Mouse (Mus musculus) T-cell, adult 2 months (primary cell): Measurements from ENCODE around the gene Dnah17.

ENCODE experiments used
- DNase-seq: peaks from one replicate; pipeline ENCODE4 v3.0.0; 2022; ENCODE audit warnings: low spot score

The Dnah17 gene

GRCm38 (mm10) chr11:118085176-118085575, 45.3 kb downstream of the Dnah17 start:
- DNase-seq, result no peak

GRCm38 (mm10) chr11:118084266-118084665, 46.2 kb downstream of the Dnah17 start:
- no peak for DNase-seq

GRCm38 (mm10) chr11:118083811-118084210, 46.6 kb downstream of the Dnah17 start:
- DNase-seq, result peak; percentile 57

GRCm38 (mm10) chr11:118082294-118082693, 48.1 kb downstream of the Dnah17 start:
- DNase-seq, result no peak

GRCm38 (mm10) chr11:118079750-118080149, 50.7 kb downstream of the Dnah17 start:
- no peak for DNase-seq

- no peak for DNase-seq
Measured at GRCm38 (mm10) chr11:118076929-118077328, 53.5 kb downstream of the Dnah17 start.

GRCm38 (mm10) chr11:118075035-118075522, 55.4 kb downstream of the Dnah17 start:
- no peak for DNase-seq

- DNase-seq, result no peak
Measured at GRCm38 (mm10) chr11:118071227-118071912, 59.1 kb downstream of the Dnah17 start.

GRCm38 (mm10) chr11:118068812-118069332, 61.6 kb downstream of the Dnah17 start:
- no peak for DNase-seq

- no peak for DNase-seq
Measured at GRCm38 (mm10) chr11:118067588-118067987, 62.8 kb downstream of the Dnah17 start.

GRCm38 (mm10) chr11:118060038-118060437, 70.4 kb downstream of the Dnah17 start:
- no peak for DNase-seq

- no peak for DNase-seq
Measured at GRCm38 (mm10) chr11:118058872-118059271, 71.6 kb downstream of the Dnah17 start.

- DNase-seq, result no peak
Measured at GRCm38 (mm10) chr11:118058367-118058766, 72.1 kb downstream of the Dnah17 start.

- DNase-seq, result no peak
Measured at GRCm38 (mm10) chr11:118050174-118050573, 80.3 kb downstream of the Dnah17 start.

- no peak for DNase-seq
Measured at GRCm38 (mm10) chr11:118049641-118050040, 80.8 kb downstream of the Dnah17 start.

GRCm38 (mm10) chr11:118043293-118043907, 87.0 kb downstream of the Dnah17 start:
- no peak for DNase-seq

GRCm38 (mm10) chr11:118042791-118043190, 87.6 kb downstream of the Dnah17 start:
- no peak for DNase-seq

- no peak for DNase-seq
Measured at GRCm38 (mm10) chr11:118035068-118035467, 95.4 kb downstream of the Dnah17 start.

- DNase-seq, result no peak
Measured at GRCm38 (mm10) chr11:118034395-118034794, 96.0 kb downstream of the Dnah17 start.

- no peak for DNase-seq
Measured at GRCm38 (mm10) chr11:118031134-118031533, 99.3 kb downstream of the Dnah17 start.

GRCm38 (mm10) chr11:118029170-118029569, 101.3 kb downstream of the Dnah17 start:
- no peak for DNase-seq

- no peak for DNase-seq
Measured at GRCm38 (mm10) chr11:118024111-118024510, 106.3 kb downstream of the Dnah17 start.

GRCm38 (mm10) chr11:118023475-118023874, 107.0 kb downstream of the Dnah17 start:
- DNase-seq, result no peak
